Mouse (Mus musculus) heart, postnatal 0 days (tissue): Measurements from ENCODE around the gene Zxdc.

ENCODE experiments used
- CTCF ChIP-seq: IDR thresholded peaks from 2 replicates; pipeline ENCODE4 v1.5.1; 2016; ENCODE audit warnings: antibody characterized with exemption, control low read depth, low read depth
- EP300 ChIP-seq: IDR thresholded peaks from 2 replicates; pipeline ENCODE4 v1.6.1; 2016; ENCODE audit warnings: antibody characterized with exemption, low read depth

DNA sequence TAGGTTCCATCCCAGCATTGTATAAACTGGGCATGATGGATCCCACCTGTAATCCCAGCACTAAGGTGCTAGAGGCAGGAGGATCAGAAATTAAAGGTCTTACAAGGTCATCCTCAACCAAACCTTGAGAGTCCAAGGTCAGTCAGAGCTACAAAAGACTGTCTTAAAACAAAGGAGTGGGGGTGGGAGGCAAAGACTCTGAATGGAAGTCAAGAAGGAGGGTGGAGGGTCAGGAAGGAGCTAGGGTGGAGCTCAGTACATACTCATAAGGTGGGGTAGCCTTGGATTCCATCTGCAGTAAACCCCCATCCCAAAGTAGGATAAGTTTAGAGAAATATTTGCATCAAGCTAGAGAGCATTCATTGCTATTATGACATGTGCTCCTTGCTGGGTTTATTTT lies 83.3 kb downstream of the Zxdc start:
- no peak for TF ChIP-seq CTCF
- no peak for TF ChIP-seq EP300
